Mouse (Mus musculus): ENCODE measurements around the gene Slc36a2. TPM values are rescaled to one million over a fixed set of nuclear protein-coding genes. Genes with fewer than 3 reads are reported as not detected.
A peak's percentile ranks its signal among the peaks of the same experiment; 100 is the strongest.

The Slc36a2 gene
- polyA plus RNA-seq, 1 experiment, result 38.6 TPM

- DNase-seq, result no peak
- H3K4me3 ChIP-seq (ENCODE audit: control insufficient read depth, insufficient read depth, low read length), result no peak overlapping the region
- peaks cover 19% of the 10 kb centered on the region for H3K4me1 ChIP-seq (replicated peaks; ENCODE audit: control insufficient read depth, insufficient read depth, low read length)
- 96% methylated on average over 1 of the region's 1 CpGs for WGBS
- TF ChIP-seq POLR2A (IDR thresholded peaks at IDR 0.05; ENCODE audit: control insufficient read depth, extremely low read depth, insufficient read depth, low read length, poor library complexity) (no peak), CTCF (IDR thresholded peaks at IDR 0.05; ENCODE audit: borderline replicate concordance, control insufficient read depth, extremely low read depth, insufficient read depth, low read length, poor library complexity) (no peak)
- no peak overlapping the region for H3K27ac ChIP-seq (ENCODE audit: control insufficient read depth, insufficient read depth, low read length)
- no peaks in the 10 kb centered on the region for H3K36me3 ChIP-seq (ENCODE audit: control insufficient read depth, insufficient read depth, low read length)
- no peaks in the 10 kb centered on the region for H3K27me3 ChIP-seq (ENCODE audit: control insufficient read depth, insufficient read depth, low read length)
Measured at GRCm38 (mm10) chr11:55134407-55134806, 50.5 kb downstream of the Slc36a2 start.

GRCm38 (mm10) chr11:55133204-55133603 lies 51.7 kb downstream of the Slc36a2 start:
- no peak overlapping the region for H3K27ac ChIP-seq (ENCODE audit: control insufficient read depth, insufficient read depth, low read length)
- TF ChIP-seq CTCF (IDR thresholded peaks at IDR 0.05; ENCODE audit: borderline replicate concordance, control insufficient read depth, extremely low read depth, insufficient read depth, low read length, poor library complexity), result no peak
- no peak for TF ChIP-seq POLR2A (IDR thresholded peaks at IDR 0.05; ENCODE audit: control insufficient read depth, extremely low read depth, insufficient read depth, low read length, poor library complexity)

GRCm38 (mm10) chr11:55131946-55132345 lies 52.9 kb downstream of the Slc36a2 start:
- no peak for DNase-seq
- Histone ChIP-seq H3K27me3 (ENCODE audit: control insufficient read depth, insufficient read depth, low read length) (no peaks in the 10 kb centered on the region), H3K4me3 (ENCODE audit: control insufficient read depth, insufficient read depth, low read length) (no peak overlapping the region), H3K4me1 (replicated peaks; ENCODE audit: control insufficient read depth, insufficient read depth, low read length) (peaks cover 16% of the 10 kb centered on the region), H3K27ac (ENCODE audit: control insufficient read depth, insufficient read depth, low read length) (peak overlapping the region; percentile 12; the same call in 1 of the 2 replicates), H3K36me3 (ENCODE audit: control insufficient read depth, insufficient read depth, low read length) (no peaks in the 10 kb centered on the region)
- 78% methylated on average over 1 of the region's 1 CpGs for WGBS
- TF ChIP-seq POLR2A (IDR thresholded peaks at IDR 0.05; ENCODE audit: control insufficient read depth, extremely low read depth, insufficient read depth, low read length, poor library complexity) (no peak), CTCF (IDR thresholded peaks at IDR 0.05; ENCODE audit: borderline replicate concordance, control insufficient read depth, extremely low read depth, insufficient read depth, low read length, poor library complexity) (no peak)

More at GRCm38 (mm10) chr11:55133204-55133603, 51.7 kb downstream of the Slc36a2 start:
- WGBS, result 95% methylated on average over 1 of the region's 1 CpGs
- Histone ChIP-seq H3K4me3 (ENCODE audit: control insufficient read depth, insufficient read depth, low read length) (no peak overlapping the region), H3K36me3 (ENCODE audit: control insufficient read depth, insufficient read depth, low read length) (no peaks in the 10 kb centered on the region), H3K4me1 (replicated peaks; ENCODE audit: control insufficient read depth, insufficient read depth, low read length) (peaks cover 19% of the 10 kb centered on the region), H3K27me3 (ENCODE audit: control insufficient read depth, insufficient read depth, low read length) (no peaks in the 10 kb centered on the region)
- DNase-seq, result no peak

- Histone ChIP-seq H3K27ac (ENCODE audit: control insufficient read depth, insufficient read depth, low read length) (peak overlapping the region; percentile 12; the same call in 1 of the 2 replicates), H3K27me3 (ENCODE audit: control insufficient read depth, insufficient read depth, low read length) (no peaks in the 10 kb centered on the region), H3K4me1 (replicated peaks; ENCODE audit: control insufficient read depth, insufficient read depth, low read length) (peaks cover 13% of the 10 kb centered on the region), H3K36me3 (ENCODE audit: control insufficient read depth, insufficient read depth, low read length) (no peaks in the 10 kb centered on the region), H3K4me3 (ENCODE audit: control insufficient read depth, insufficient read depth, low read length) (no peak overlapping the region)
- no peak for TF ChIP-seq POLR2A (IDR thresholded peaks at IDR 0.05; ENCODE audit: control insufficient read depth, extremely low read depth, insufficient read depth, low read length, poor library complexity)
- TF ChIP-seq CTCF (IDR thresholded peaks at IDR 0.05; ENCODE audit: borderline replicate concordance, control insufficient read depth, extremely low read depth, insufficient read depth, low read length, poor library complexity), result no peak
- DNase-seq, result no peak
- WGBS, result 60% methylated on average over 11 of the region's 11 CpGs
Measured at GRCm38 (mm10) chr11:55131077-55131742, 53.7 kb downstream of the Slc36a2 start.

GRCm38 (mm10) chr11:55128411-55128810 lies 56.5 kb downstream of the Slc36a2 start:
- Histone ChIP-seq H3K4me3 (ENCODE audit: control insufficient read depth, insufficient read depth, low read length) (no peak overlapping the region), H3K27ac (ENCODE audit: control insufficient read depth, insufficient read depth, low read length) (no peak overlapping the region), H3K27me3 (ENCODE audit: control insufficient read depth, insufficient read depth, low read length) (no peaks in the 10 kb centered on the region), H3K36me3 (ENCODE audit: control insufficient read depth, insufficient read depth, low read length) (no peaks in the 10 kb centered on the region), H3K4me1 (replicated peaks; ENCODE audit: control insufficient read depth, insufficient read depth, low read length) (peaks cover 9% of the 10 kb centered on the region)
- no peak for DNase-seq
- TF ChIP-seq CTCF (IDR thresholded peaks at IDR 0.05; ENCODE audit: borderline replicate concordance, control insufficient read depth, extremely low read depth, insufficient read depth, low read length, poor library complexity) (no peak), POLR2A (IDR thresholded peaks at IDR 0.05; ENCODE audit: control insufficient read depth, extremely low read depth, insufficient read depth, low read length, poor library complexity) (no peak)
- 76% methylated on average over 3 of the region's 3 CpGs for WGBS

- H3K4me1 ChIP-seq (replicated peaks; ENCODE audit: control insufficient read depth, insufficient read depth, low read length), result peaks cover 9% of the 10 kb centered on the region
- no peak for DNase-seq
- H3K27me3 ChIP-seq (ENCODE audit: control insufficient read depth, insufficient read depth, low read length), result no peaks in the 10 kb centered on the region
- no peaks in the 10 kb centered on the region for H3K36me3 ChIP-seq (ENCODE audit: control insufficient read depth, insufficient read depth, low read length)
- no peak for TF ChIP-seq CTCF (IDR thresholded peaks at IDR 0.05; ENCODE audit: borderline replicate concordance, control insufficient read depth, extremely low read depth, insufficient read depth, low read length, poor library complexity)
- no peak for TF ChIP-seq POLR2A (IDR thresholded peaks at IDR 0.05; ENCODE audit: control insufficient read depth, extremely low read depth, insufficient read depth, low read length, poor library complexity)
- no peak overlapping the region for H3K4me3 ChIP-seq (ENCODE audit: control insufficient read depth, insufficient read depth, low read length)
- H3K27ac ChIP-seq (ENCODE audit: control insufficient read depth, insufficient read depth, low read length), result no peak overlapping the region
- 87% methylated on average over 6 of the region's 6 CpGs for WGBS
Measured at GRCm38 (mm10) chr11:55127937-55128336, 56.9 kb downstream of the Slc36a2 start.
